Mouse (Mus musculus): ENCODE results near the gene Rtf2. TPM values are rescaled to one million over a fixed set of nuclear protein-coding genes. Genes with fewer than 3 reads are reported as not detected.
A peak's percentile ranks its signal among the peaks of the same experiment; 100 is the strongest.

The Rtf2 gene
- 10 to 100 TPM; 73.9 to 74.2 TPM for total RNA-seq (2021)

DNA sequence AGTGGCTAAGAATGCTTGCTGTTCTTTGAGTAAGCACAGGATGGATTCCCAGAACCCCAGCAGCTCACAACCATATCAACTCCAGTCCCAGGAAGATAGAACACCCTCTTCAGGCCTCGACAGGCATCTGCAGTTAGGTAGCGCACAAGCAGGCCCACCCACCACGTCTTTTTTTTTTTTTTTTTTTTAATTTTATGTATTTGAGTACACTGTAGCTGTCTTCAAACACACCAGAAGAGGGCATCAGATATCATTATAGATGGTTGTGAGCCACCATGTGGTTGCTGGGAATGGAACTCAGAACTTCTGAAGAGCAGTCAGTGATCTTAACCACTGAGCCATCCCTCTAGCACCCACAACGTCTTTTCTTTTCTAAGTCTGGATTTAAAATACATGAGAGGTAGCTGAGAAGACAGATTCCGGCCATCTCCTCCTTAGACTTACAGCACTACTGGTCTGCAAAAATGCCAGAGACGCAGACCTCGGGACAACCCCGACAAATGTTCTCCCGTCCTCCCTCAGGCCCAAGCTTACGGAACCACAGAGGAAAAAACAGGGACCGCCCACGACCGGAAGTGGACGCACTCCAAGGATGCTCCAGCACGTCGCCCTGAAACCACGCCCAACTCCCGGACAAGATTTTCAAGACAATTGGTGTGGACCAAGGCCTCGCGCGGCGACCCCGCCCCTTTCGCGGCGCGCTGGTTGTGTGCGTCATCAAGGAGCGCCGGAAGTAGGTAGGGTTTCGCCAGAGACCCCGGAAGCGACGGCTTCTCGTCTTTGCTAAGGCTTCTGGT lies at the start of gene Rtf2:
Gene Rtf2, plus strand, starts transcription at position 714 of the 797 bp plus-strand sequence.
- intact Hi-C loops (cut with DNase I), result loop anchor here (1.0 to 5.0 kb wide), 3 partner anchors 48 to 70 kb away; partner anchors contain the start of genes Aurka, Cass4 and Cstf1
- DNase-seq (ENCODE audit: low spot score in 2 of 2), result peak; percentile 100

GRCm38 (mm10) chr2:172392041-172392521 lies 48.3 kb upstream of the Rtf2 start:
- intact Hi-C loops (cut with DNase I), result loop anchor here (5.0 kb wide), 1 partner anchor 50 kb away; the partner anchor contains the start of gene Rtf2
- peak; percentile 55 to 92 for DNase-seq (ENCODE audit: low spot score in 2 of 2)

DNA sequence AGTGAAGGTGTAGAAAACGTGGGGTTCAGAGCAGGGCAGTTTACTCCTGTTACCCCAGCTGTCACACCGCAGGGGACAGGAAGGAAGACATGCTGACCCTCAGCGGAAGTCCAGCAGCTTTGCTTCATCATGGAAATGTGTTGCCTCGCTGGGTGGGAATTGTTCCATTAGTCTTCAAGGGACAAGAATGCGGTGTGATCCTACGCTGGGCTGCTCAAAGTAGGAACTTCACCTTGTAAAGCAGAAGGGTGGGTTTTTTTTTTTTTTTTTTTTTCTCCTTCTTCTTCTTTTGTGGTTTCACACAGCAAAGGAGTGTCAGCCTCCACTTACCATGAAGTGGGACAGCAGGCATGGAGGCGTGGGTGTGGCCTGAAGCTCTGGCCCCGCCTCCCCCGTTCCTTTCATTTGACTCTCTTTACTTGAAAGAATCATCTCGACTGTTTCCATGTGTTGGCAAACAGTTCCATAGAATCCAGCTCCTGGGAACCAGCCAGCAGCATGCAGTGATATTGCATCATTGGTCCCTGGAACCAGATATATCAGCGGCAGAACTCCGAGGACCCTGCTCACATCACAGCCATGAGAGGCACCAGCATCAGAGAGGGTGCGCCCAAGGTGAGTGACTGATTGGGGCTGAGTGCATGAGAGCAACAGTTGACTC lies 46.8 kb upstream of the Rtf2 start, which contains the start of gene Cass4:
Gene Cass4, plus strand, starts transcription at position 404 of the 661 bp plus-strand sequence.
- intact Hi-C loops (cut with DNase I), result loop anchor here (5.0 kb wide), 1 partner anchor 49 kb away; the partner anchor contains the start of gene Rtf2
- no peak for DNase-seq (ENCODE audit: low spot score in 2 of 2)

DNA sequence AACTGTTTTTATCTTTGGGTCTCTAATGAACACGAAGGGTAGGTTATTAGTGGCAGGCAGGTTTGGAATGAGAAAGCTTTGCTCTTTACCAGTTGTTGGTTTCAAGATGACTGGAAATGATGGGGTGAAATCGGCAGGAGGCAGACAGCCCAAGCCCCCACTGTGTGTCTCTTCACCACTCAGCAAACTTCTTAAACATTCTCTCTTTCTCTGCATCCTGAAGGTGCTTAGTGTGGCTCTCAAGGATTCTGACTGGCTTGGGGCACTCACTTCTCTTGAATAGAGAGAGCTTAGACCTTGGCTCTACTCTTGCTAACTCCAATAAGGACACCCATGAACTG lies 46.3 kb upstream of the Rtf2 start:
- intact Hi-C loops (cut with DNase I), result loop anchor here (5.0 kb wide), 1 partner anchor 48 kb away; the partner anchor contains the start of gene Rtf2
- no peak for DNase-seq (ENCODE audit: low spot score in 2 of 2)

- intact Hi-C loops (cut with DNase I), result loop anchor here (5.0 kb wide), 1 partner anchor 48 kb away; the partner anchor contains the start of gene Rtf2
- DNase-seq (ENCODE audit: low spot score in 2 of 2), result no peak
Observed at GRCm38 (mm10) chr2:172394671-172395070, 45.7 kb upstream of the Rtf2 start.

DNA sequence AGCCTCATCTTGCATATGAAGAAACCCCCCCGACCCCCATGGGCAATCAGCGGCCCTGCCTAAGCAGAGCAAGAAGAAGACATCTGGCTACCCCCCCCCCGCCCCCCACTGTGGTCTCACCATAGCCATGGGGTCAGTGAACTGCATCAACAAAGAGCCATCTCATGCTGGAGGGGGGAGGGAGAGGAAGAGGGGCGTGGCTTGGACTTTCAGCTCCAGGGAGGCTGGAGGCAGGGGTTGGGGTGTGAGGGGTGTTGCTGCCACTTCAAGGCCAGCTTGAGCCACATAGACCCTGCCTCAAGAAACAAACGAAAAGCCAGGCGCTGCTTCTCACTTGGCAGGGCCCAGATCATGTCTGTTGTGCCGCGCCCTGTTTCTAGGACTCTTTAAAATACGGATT lies 44.4 kb upstream of the Rtf2 start:
- intact Hi-C loops (cut with DNase I), result no loop called here
- no peak for DNase-seq (ENCODE audit: low spot score in 2 of 2)

GRCm38 (mm10) chr2:172399901-172400300 lies 40.5 kb upstream of the Rtf2 start:
- DNase-seq (ENCODE audit: low spot score in 2 of 2), result no peak
- intact Hi-C loops (cut with DNase I), result no loop called here

- DNase-seq (ENCODE audit: low spot score in 2 of 2), result peak in 1 of 2 experiments; percentile 33
- intact Hi-C loops (cut with DNase I), result no loop called here
Observed at GRCm38 (mm10) chr2:172401116-172401825, 39.1 kb upstream of the Rtf2 start.

GRCm38 (mm10) chr2:172404239-172404638 lies 36.1 kb upstream of the Rtf2 start:
- intact Hi-C loops (cut with DNase I), result no loop called here
- no peak for DNase-seq (ENCODE audit: low spot score in 2 of 2)

- intact Hi-C loops (cut with DNase I), result no loop called here
- DNase-seq (ENCODE audit: low spot score in 2 of 2), result no peak
Observed at GRCm38 (mm10) chr2:172405011-172405410, 35.3 kb upstream of the Rtf2 start.

DNA sequence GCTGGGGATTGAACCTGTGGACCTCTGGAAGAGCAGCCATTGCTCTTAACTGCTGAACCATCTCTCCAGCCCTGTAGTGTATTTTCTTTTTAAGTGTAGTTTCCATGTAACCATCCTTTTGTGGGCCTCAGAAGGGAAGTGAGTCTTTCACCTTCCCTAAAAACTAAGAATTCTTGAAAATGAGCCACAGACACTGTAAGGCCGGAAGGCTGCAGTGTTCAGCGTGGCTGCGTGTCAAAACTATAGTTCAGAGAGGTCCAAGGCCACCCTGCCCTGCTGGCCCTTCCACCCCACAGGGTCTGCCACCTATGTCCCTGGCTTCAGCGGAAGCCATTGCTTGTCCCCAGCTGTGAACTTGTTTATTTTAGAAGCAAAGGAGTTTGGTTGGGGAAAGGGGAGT lies 34.2 kb upstream of the Rtf2 start:
- DNase-seq (ENCODE audit: low spot score in 2 of 2), result no peak
- intact Hi-C loops (cut with DNase I), result no loop called here

DNA sequence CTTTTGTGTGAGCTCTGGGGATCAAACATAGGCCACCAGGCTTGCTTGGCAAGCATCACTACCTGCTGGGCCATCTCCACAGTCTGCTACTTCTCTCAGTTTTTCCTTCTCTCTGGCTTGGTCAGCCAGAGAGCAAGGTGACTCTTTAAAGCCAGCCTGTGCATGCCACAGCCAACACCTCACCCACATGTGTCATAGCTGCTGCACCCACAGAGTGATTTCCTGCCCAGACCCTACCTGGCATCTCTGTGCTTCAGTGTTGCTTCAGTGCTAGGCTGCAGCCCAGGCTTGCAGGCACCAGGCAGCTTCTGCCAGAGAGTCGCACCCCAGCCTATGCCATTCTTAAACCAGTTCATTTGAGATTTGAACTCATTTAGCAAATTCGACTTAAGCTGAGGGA lies 32.9 kb upstream of the Rtf2 start:
- no peak for DNase-seq (ENCODE audit: low spot score in 2 of 2)
- intact Hi-C loops (cut with DNase I), result no loop called here

- intact Hi-C loops (cut with DNase I), result no loop called here
- no peak for DNase-seq (ENCODE audit: low spot score in 2 of 2)
Observed at GRCm38 (mm10) chr2:172410686-172411085, 29.7 kb upstream of the Rtf2 start.

DNA sequence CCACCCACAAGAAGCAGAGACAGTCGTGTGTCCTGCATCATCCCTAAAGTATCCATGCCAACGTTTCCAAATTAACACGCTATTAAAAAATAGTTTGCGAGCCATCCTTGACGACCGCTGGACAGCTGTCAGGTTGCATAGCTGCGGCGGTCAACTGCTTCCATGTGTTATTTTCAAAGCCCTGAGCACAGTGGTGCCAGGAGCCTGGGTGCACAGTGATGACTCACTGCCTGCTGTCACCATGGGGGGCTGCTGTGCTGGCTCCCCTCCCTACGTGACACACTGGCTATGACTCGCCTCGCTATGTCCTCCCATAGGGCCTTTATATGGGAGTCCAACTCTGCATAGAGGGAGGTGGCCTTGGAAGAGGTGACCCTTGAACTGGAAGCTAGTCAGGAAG lies 29.3 kb upstream of the Rtf2 start:
- intact Hi-C loops (cut with DNase I), result no loop called here

DNA sequence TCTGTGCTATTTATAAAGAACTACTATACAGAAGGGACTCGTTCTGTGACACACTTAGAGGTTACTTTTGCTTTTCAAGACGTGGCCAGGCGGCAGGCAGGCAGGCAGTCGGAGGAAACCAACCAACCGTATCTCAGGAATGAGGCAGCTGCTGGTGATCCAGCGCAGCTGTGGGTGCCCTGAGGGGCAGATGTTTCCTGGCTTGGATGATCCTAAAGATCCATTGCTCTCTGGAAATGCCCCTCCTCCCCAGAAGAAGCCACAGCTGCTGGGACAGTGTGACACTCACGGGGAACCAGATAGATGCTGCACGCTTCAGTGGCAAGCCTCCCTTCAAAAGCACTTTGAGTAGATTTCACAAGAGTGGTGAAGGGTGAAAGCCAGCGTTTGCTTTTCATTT lies 27.9 kb upstream of the Rtf2 start:
- DNase-seq (ENCODE audit: low spot score in 2 of 2), result no peak
- intact Hi-C loops (cut with DNase I), result no loop called here

More for the DNA sequence above, 29.3 kb upstream of the Rtf2 start:
- DNase-seq (ENCODE audit: low spot score in 2 of 2), result peak in 1 of 2 experiments; percentile 52

- intact Hi-C loops (cut with DNase I), result no loop called here
- DNase-seq (ENCODE audit: low spot score in 2 of 2), result no peak
Observed at GRCm38 (mm10) chr2:172413273-172413672, 27.1 kb upstream of the Rtf2 start.

DNA sequence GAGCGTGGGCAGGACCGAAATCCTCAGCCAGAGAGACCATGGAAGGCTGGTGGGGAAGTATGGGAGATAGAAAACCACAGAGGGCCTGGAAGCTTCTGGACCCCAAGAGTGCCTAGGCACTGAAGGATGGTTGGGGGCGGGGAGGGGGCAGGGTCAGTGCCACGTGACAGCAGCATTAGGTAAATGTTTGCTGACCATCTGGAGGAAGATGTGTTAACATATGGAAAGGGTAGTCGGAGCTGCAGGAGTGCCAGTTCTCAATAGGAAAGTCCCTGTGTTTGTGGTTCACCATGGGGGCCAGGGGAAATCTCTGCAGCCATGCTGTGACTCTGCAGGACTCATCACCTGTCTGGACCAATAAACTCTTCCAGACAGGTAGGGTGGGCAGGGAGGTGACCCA lies 26.5 kb upstream of the Rtf2 start:
- no peak for DNase-seq (ENCODE audit: low spot score in 2 of 2)
- intact Hi-C loops (cut with DNase I), result no loop called here

DNA sequence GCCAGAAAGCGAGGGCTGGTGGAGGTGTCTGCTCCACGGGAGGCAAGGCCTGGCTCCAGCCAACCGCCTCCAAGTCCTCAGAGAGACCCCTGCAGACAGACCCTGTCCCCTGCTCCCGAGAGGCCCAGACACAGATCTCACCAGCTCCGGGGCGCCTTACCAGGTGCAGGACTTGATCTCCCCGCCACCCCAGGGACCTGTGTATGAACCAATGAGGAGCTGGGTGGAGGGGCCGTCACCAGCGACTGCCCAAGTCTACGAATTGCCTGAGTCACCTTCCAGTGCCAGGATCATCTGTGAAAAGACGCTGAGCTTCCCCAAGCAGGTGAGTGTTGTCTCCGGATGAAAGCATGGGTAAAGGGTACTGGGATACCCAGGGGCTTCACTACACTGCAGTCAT lies 24.1 kb upstream of the Rtf2 start:
- DNase-seq (ENCODE audit: low spot score in 2 of 2), result no peak
- intact Hi-C loops (cut with DNase I), result no loop called here

DNA sequence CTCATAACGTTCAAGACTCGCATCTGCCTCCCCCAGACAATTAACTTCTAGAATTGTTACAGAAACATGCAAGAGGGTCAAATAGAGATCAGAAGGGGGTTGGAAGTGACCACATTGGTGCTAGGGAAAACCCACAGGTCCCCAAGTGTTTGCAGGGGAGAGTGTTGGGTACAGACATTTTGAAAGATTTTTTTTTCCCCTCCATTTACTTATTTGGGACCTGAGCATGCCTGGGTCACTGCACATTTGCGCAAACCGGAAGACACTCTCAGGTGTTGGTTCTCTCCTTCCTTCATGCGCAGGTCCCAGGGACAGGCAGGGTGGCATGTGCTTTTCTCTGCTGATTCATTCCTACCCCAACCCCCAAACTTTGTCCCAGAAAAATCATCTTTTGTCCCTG lies 23.5 kb upstream of the Rtf2 start:
- DNase-seq (ENCODE audit: low spot score in 2 of 2), result no peak
- intact Hi-C loops (cut with DNase I), result no loop called here

GRCm38 (mm10) chr2:172418208-172418607 lies 22.1 kb upstream of the Rtf2 start:
- intact Hi-C loops (cut with DNase I), result no loop called here
- DNase-seq (ENCODE audit: low spot score in 2 of 2), result no peak

Measured in left cerebral cortex, postnatal 25 days (tissue).